Mouse (Mus musculus) Patski (cell line): ENCODE measurements around the gene Plxnb2. TPM values are rescaled to one million over a fixed set of nuclear protein-coding genes. Genes with fewer than 3 reads are reported as not detected.

Experiments used
- ATAC-seq: fragments of 100-300 bp; one replicate; pipeline ENCODE4 v1.8.0; 2021
- CTCF ChIA-PET: fragments of 350-600 bp; sonication (Branson Sonifier 250); formaldehyde crosslinking; loops from one replicate; lab custom pipeline; 2022; ENCODE audit warnings: inconsistent platforms; lab: Charles Lee
- POLR2A ChIA-PET: fragments of 350-600 bp; sonication (Branson Sonifier 250); formaldehyde crosslinking; loops from one replicate; lab custom pipeline; 2022; ENCODE audit warnings: antibody characterized with exemption, inconsistent platforms; lab: Charles Lee
- DNase-seq: peaks from one replicate; pipeline ENCODE4 v3.0.0-alpha.2; 2011; ENCODE audit warnings: low read depth, low spot score
- H3K27me3 ChIP-seq: fragments of 371-371 bp; one replicate; pipeline ENCODE4 v1.5.1; 2021
- CTCF ChIP-seq: fragments of 100-300 bp; IDR thresholded peaks from one replicate; pipeline ENCODE4 v1.5.1; 2021
- in situ Hi-C: fragments of 300-500 bp; cut with MboI; formaldehyde crosslinking; loops from 3 replicates; pipeline ENCODE4 v1.11.1; 2018; ENCODE audit warnings: low pct_unique_long_range_greater_than_20kb, mixed read lengths
- polyA plus RNA-seq: library from polyadenylated mRNA; unstranded; gene quantifications from one replicate; pipeline ENCODE4 v1.2.3, GENCODE M21; 2021

Plxnb2 gene
- polyA plus RNA-seq, 1 experiment from 2014 or later = 444 TPM

DNA sequence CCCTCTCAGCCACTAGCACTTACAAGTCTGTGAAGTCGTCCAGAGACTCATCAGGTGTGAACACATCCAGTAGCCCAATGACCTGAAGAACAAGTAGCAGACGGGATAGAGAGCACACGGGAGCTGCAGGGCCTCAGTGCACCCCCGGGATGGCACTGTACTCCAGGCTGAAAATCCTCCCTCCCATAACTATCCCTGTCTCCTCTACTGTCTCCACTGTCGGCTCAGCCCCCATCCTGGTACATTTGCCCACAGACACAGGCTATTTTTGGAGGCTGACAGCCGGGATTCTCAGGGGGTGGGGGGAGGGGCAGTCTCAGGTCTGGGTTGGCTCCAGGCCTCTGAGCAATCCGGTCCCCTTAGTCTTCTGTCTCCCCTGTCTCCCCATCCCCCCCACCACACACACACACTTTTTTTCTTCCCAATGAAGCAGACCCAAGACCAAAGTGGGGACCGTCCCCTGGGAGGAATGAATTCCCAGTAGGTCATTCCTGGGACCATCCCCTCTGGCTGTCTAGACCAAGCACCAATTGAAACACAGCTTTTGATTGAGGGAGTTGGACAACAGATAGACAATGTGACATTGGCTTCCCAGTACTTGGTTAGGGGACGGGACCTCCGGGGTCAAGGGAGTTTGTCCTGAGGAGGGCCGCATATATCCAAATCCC lies 43.1 kb downstream of the Plxnb2 start:
- in situ Hi-C loops = no loop called here
- no peaks in the 10 kb centered on the region for H3K27me3 ChIP-seq
- ChIA-PET POLR2A (no interaction called here), CTCF (interaction anchor here (2.5 kb wide), 1 partner anchor 9 kb away, joined by 9 read pairs; the partner anchor contains the start of gene Hdac10)
- no peak for ATAC-seq
- no peak for DNase-seq
- no peak for TF ChIP-seq CTCF

DNA sequence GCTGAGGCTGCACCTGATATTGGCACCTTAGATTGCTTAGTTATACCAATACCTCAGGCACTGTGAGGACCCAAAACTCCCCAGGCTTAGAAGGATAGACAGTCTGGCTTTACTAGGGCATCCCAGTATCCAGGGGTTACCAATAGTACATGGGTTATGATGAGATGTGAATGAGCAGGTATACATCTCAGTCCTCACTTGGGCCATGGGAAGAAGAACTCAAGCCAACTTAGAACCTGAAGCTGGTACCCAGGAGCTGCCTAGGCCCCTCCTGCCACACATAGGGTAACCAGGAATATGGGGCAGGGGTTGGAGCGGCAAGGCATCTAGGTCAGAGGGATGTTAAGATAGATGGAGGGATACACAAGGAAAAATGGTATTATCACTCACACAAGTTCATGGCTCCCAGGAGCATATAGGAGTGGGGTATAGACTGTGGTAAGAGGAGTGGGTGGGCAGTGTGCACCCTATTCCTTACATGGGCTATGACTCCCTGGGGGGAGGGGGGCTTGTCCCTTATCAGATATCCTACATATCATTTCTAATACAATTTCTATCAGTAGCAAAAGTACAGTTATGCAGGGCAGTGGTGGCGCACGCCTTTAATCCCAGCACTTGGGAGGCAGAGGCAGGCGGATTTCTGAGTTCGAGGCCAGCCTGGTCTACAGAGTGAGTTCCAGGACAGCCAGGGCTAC lies 44.0 kb downstream of the Plxnb2 start:
- ATAC-seq (no peak), DNase-seq (no peak)
- POLR2A ChIA-PET = no interaction called here
- CTCF ChIA-PET = interaction anchor here (2.5 kb wide), 1 partner anchor 8 kb away, joined by 9 read pairs; the partner anchor contains the start of gene Hdac10
- TF ChIP-seq CTCF = no peak
- no peaks in the 10 kb centered on the region for H3K27me3 ChIP-seq
- in situ Hi-C loops = no loop called here

DNA sequence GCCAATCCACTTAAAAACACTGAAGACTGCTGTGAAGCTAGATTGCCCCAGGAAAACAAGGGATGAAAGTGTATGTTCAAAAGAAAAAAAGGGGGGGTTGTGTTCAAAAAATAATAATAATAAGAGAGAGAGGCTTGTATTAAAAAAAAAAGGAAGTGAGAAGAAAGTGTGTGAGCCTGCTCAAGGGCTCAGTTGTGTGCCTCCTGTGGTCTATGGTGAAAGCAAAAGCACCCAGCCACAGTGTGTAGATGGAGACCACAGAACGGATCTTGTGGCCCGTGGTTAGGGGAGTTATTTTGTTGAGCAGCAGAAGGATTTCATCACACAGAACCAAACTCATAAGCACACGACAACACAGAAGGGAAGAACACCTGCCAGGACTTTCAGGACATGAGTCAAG lies 49.3 kb downstream of the Plxnb2 start:
- DNase-seq (no peak), ATAC-seq (no peak)
- CTCF ChIA-PET = interaction anchor here (0.8 to 1.8 kb wide), 4 partner anchors 8 to 79 kb away, joined by 3 to 5 read pairs (median 4); partner anchors contain the start of gene Tubgcp6
- no peaks in the 10 kb centered on the region for H3K27me3 ChIP-seq
- TF ChIP-seq CTCF = no peak
- in situ Hi-C loops = no loop called here
- POLR2A ChIA-PET = no interaction called here

DNA sequence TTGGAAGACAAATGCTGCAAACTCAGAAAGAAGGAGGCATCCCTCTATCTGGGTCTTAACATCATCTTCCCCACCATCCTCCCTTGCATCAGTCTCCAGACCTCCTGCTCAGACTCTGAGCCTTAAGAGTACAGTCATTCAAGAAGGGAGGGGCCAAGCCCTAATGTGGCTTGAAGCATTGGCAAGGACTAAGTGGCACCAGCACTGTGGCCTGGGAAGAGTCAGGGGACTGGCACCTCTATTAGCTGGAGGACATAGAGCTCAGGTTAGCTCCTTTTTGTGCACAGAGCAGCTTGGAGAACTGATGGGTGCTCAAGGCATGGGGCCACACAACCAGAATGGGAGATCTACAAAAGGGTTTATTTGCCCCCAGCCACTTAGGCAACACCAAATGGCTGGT lies 50.3 kb downstream of the Plxnb2 start:
- DNase-seq (no peak), ATAC-seq (no peak)
- no peaks in the 10 kb centered on the region for H3K27me3 ChIP-seq
- CTCF ChIA-PET = interaction anchor here (1.4 to 2.0 kb wide), 3 partner anchors 47 to 80 kb away, joined by 3 to 6 read pairs (median 5); no protein-coding TSS in a partner anchor
- in situ Hi-C loops = no loop called here
- POLR2A ChIA-PET = no interaction called here
- TF ChIP-seq CTCF = no peak

DNA sequence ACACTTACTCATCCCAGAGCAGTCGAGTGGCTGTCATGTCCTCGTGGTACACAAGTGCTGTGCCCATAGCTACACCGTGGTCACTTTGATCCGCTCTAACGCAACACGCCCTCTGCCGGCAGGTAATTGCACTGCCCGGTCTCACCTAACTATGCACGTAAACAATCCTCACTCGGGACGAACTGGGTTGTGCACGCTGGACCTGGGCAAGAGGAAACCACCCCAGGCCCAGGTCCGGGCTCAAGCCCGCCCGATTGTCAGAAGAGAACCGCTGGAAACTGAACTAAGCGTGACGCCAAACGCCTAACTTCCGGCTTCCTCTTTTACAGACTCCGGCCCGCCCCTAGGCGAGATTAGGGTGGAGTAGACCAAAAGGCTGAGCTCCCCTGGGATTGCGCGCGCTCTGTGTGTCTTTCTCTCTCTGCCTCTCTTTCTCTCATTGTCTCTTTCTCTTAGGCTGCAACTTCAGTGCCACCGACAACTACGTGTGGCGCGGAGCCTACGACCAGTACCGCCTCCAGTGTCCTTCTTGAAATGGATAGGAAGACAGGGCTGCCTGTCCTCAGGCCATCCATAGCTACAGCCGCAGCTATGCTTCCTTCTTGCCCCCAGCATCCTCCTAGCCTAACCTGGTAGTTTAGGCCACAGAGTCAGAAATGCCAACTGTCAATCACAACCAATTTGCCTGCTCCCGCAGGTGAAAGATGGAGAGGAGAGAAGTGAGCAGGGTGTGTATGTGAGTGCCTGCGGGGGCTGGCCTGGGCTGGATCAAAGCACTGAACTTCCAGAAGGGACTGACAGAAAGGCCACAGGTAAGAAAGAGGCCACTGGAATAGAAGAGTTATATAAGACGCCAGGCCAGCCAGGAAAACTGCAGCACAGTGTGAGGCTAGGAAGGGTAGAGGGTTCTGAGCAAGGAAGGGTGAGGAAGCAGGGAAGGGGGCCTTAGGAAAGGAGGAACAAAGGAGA lies 51.9 kb downstream of the Plxnb2 start, which contains the start of gene Hdac10:
Hdac10 (minus strand) TSS at position 319 of the 969 bp plus-strand sequence.
- no peak for TF ChIP-seq CTCF
- ChIA-PET CTCF (interaction anchor here (0.8 to 2.0 kb wide), 23 partner anchors 9 to 194 kb away, joined by 3 to 12 read pairs (median 4); partner anchors contain the start of genes Dennd6b and Mapk11), POLR2A (interaction anchor here (0.6 to 1.6 kb wide), 5 partner anchors 10 to 83 kb away, joined by 3 to 5 read pairs (median 4); partner anchors contain the start of gene Mapk11)
- peak; percentile 78 for ATAC-seq
- in situ Hi-C loops = no loop called here
- no peaks in the 10 kb centered on the region for H3K27me3 ChIP-seq
- DNase-seq = peak; percentile 35

DNA sequence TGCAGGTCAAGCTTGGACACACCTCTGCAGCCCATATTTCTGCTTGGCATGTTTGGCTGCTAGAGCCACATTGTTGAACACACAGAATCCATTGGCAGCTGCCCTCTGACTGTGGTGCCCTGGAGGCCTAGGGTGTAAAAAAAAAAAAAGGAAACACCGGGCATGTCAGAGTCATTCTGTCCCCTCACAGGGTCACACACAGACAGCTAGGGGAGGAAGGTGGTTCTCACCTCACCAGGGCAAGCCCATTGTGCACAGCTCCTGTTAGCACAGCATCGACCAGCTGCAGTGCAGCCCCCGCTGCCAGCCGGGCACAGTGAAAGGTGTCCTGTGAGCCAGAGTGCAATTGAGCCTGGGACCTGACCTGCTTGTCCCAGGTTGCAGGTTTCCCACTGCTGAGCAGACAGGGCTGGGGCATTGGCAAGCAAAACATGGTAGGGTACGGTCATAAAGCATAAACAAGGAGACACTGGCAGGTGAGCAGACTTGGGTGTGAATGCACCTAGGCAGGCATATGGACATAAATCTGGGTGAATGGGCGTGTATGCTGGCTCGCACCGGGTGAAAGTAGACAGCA lies 53.1 kb downstream of the Plxnb2 start:
- no peak for TF ChIP-seq CTCF
- DNase-seq (no peak), ATAC-seq (no peak)
- POLR2A ChIA-PET = interaction anchor here (0.6 to 1.6 kb wide), 5 partner anchors 14 to 84 kb away, joined by 3 to 5 read pairs (median 4); partner anchors contain the start of genes Mapk11 and Mapk12
- no peaks in the 10 kb centered on the region for H3K27me3 ChIP-seq
- CTCF ChIA-PET = interaction anchor here (0.9 to 2.0 kb wide), 9 partner anchors 12 to 192 kb away, joined by 3 to 12 read pairs (median 4); partner anchors contain the start of gene Mapk11
- in situ Hi-C loops = no loop called here

DNA sequence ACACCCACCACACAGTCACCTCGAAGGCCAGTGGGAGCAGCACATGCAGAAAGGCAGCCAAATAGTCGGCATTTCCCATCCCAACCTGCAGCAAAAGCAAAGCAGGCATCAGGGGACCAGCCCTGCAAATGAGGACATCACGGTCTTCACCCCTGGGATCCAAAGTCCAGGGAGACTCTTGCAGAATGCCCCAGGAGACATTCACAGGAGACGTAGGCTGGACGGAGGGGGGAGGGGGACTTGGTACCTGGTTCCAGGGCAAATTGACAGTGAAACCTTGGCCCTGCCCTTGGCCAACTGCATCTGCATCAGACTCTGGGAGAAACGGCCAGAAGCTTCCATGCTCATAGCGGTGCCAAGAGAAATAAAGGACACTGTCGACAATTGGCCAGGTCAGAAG lies 54.0 kb downstream of the Plxnb2 start:
- DNase-seq (no peak), ATAC-seq (no peak)
- CTCF ChIA-PET = interaction anchor here (1.5 kb wide), 1 partner anchor 22 kb away, joined by 3 read pairs; the partner anchor contains the start of gene Mapk11
- TF ChIP-seq CTCF = no peak
- no peaks in the 10 kb centered on the region for H3K27me3 ChIP-seq
- POLR2A ChIA-PET = interaction anchor here (1.0 kb wide), 1 partner anchor 14 kb away, joined by 3 read pairs; the partner anchor contains the start of gene Mapk12
- in situ Hi-C loops = no loop called here

DNA sequence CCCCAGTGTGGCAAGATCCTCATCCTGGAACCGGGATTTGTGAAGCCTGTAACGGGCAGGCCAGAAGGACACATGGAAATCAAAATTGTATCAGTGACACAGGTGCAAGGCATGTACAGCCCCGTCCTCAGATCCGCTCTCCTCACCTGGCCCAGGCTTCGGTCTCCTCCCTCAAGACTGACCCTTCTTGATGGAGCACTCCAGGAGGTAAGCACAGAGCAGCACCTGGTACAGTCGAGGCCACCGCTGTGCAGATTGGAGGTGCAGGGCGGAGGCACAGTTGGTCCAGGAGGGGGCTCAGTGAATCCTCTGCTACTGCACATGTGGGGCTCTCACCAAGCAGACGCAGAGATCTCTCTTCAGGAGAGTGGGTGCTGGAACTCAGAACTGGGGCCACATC lies 55.2 kb downstream of the Plxnb2 start:
- ChIA-PET POLR2A (no interaction called here), CTCF (interaction anchor here (1.7 kb wide), 1 partner anchor 85 kb away, joined by 6 read pairs; no protein-coding TSS in a partner anchor)
- TF ChIP-seq CTCF = no peak
- ATAC-seq (no peak), DNase-seq (no peak)
- no peaks in the 10 kb centered on the region for H3K27me3 ChIP-seq
- in situ Hi-C loops = no loop called here

DNA sequence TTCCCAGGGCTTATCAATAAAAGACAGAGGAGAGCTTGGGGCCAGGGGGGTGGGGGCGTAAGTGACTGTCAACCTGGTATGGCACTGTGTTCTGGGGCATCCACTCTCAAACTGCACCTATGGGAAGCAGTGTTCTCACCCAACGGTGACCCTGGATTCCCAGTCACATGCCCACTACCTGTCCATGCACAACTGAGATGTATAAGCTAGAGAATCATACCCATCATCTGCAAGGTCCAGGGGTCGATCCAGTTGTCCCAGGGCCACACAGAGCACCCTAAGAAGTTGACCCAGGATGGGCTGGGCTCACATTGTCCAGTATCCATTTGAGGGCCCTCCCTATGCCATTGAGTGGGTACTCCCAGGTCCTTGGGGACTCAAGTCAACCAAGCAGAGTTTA lies 56.3 kb downstream of the Plxnb2 start:
- DNase-seq (no peak), ATAC-seq (no peak)
- ChIA-PET POLR2A (no interaction called here), CTCF (interaction anchor here (1.7 kb wide), 1 partner anchor 86 kb away, joined by 6 read pairs; no protein-coding TSS in a partner anchor)
- in situ Hi-C loops = no loop called here
- TF ChIP-seq CTCF = no peak
- no peaks in the 10 kb centered on the region for H3K27me3 ChIP-seq
